Mouse (Mus musculus): ENCODE measurements at regions not wholly inside any gene's neighbourhood (a gene's known extent, or its start where the extent isn't known, plus 50 kb on each side); places are given as distances from the start of the nearest gene placed in this dataset.

- H3K9ac ChIP-seq (replicated peaks; ENCODE audit: low read depth, low read length) = no peak overlapping the region
- no peaks in the 10 kb centered on the region for H3K27me3 ChIP-seq (ENCODE audit: control insufficient read depth, insufficient read depth, low read length)
- 86% methylated on average over 5 of the region's 5 CpGs for WGBS
Measured at GRCm38 (mm10) chr2:72541246-72541645, 65.3 kb downstream of the Cdca7 start.

GRCm38 (mm10) chr2:72545453-72545852 is 69.5 kb downstream of the Cdca7 start:
- Histone ChIP-seq H3K27ac (ENCODE audit: low read depth, low read length) (no peak overlapping the region), H3K4me1 (ENCODE audit: control insufficient read depth, insufficient read depth, low read length) (no peaks in the 10 kb centered on the region), H3K9me3 (ENCODE audit: control insufficient read depth, low read length) (no peaks in the 10 kb centered on the region), H3K36me3 (ENCODE audit: control insufficient read depth, insufficient read depth, low read length) (no peaks in the 10 kb centered on the region), H3K9ac (replicated peaks; ENCODE audit: low read depth, low read length) (no peak overlapping the region), H3K27me3 (ENCODE audit: control insufficient read depth, insufficient read depth, low read length) (no peaks in the 10 kb centered on the region), H3K4me2 (ENCODE audit: low read depth, low read length) (no peak overlapping the region), H3K4me3 (ENCODE audit: low read depth, low read length) (no peak overlapping the region)
- 100% methylated on average over 1 of the region's 1 CpGs for WGBS
- no peak for ATAC-seq (ENCODE audit: low read depth)

More at GRCm38 (mm10) chr2:72541246-72541645, 65.3 kb downstream of the Cdca7 start:
- ATAC-seq (ENCODE audit: low read depth) = no peak
- H3K4me2 ChIP-seq (ENCODE audit: low read depth, low read length) = no peak overlapping the region
- H3K36me3 ChIP-seq (ENCODE audit: control insufficient read depth, insufficient read depth, low read length) = no peaks in the 10 kb centered on the region
- H3K9me3 ChIP-seq (ENCODE audit: control insufficient read depth, low read length) = no peaks in the 10 kb centered on the region
- no peaks in the 10 kb centered on the region for H3K4me1 ChIP-seq (ENCODE audit: control insufficient read depth, insufficient read depth, low read length)
- no peak overlapping the region for H3K27ac ChIP-seq (ENCODE audit: low read depth, low read length)
- no peak overlapping the region for H3K4me3 ChIP-seq (ENCODE audit: low read depth, low read length)

GRCm38 (mm10) chr2:72546476-72546875 is 70.5 kb downstream of the Cdca7 start:
- 86% methylated on average over 5 of the region's 5 CpGs for WGBS

GRCm38 (mm10) chr2:72546963-72547362 is 71.0 kb downstream of the Cdca7 start:
- Histone ChIP-seq H3K27me3 (ENCODE audit: control insufficient read depth, insufficient read depth, low read length) (no peaks in the 10 kb centered on the region), H3K4me2 (ENCODE audit: low read depth, low read length) (no peak overlapping the region), H3K9ac (replicated peaks; ENCODE audit: low read depth, low read length) (no peak overlapping the region), H3K36me3 (ENCODE audit: control insufficient read depth, insufficient read depth, low read length) (no peaks in the 10 kb centered on the region), H3K9me3 (ENCODE audit: control insufficient read depth, low read length) (no peaks in the 10 kb centered on the region), H3K4me3 (ENCODE audit: low read depth, low read length) (no peak overlapping the region), H3K4me1 (ENCODE audit: control insufficient read depth, insufficient read depth, low read length) (no peaks in the 10 kb centered on the region), H3K27ac (ENCODE audit: low read depth, low read length) (no peak overlapping the region)
- WGBS = 61% methylated on average over 4 of the region's 4 CpGs
- ATAC-seq (ENCODE audit: low read depth) = no peak

More at GRCm38 (mm10) chr2:72546476-72546875, 70.5 kb downstream of the Cdca7 start:
- H3K4me1 ChIP-seq (ENCODE audit: control insufficient read depth, insufficient read depth, low read length) = no peaks in the 10 kb centered on the region
- H3K36me3 ChIP-seq (ENCODE audit: control insufficient read depth, insufficient read depth, low read length) = no peaks in the 10 kb centered on the region
- H3K27ac ChIP-seq (ENCODE audit: low read depth, low read length) = no peak overlapping the region
- no peak overlapping the region for H3K4me2 ChIP-seq (ENCODE audit: low read depth, low read length)
- no peak overlapping the region for H3K9ac ChIP-seq (replicated peaks; ENCODE audit: low read depth, low read length)
- no peak for ATAC-seq (ENCODE audit: low read depth)
- H3K4me3 ChIP-seq (ENCODE audit: low read depth, low read length) = no peak overlapping the region
- H3K9me3 ChIP-seq (ENCODE audit: control insufficient read depth, low read length) = no peaks in the 10 kb centered on the region
- no peaks in the 10 kb centered on the region for H3K27me3 ChIP-seq (ENCODE audit: control insufficient read depth, insufficient read depth, low read length)

- Histone ChIP-seq H3K36me3 (ENCODE audit: control insufficient read depth, insufficient read depth, low read length) (no peaks in the 10 kb centered on the region), H3K9me3 (ENCODE audit: control insufficient read depth, low read length) (no peaks in the 10 kb centered on the region), H3K9ac (replicated peaks; ENCODE audit: low read depth, low read length) (no peak overlapping the region), H3K4me3 (ENCODE audit: low read depth, low read length) (no peak overlapping the region), H3K27ac (ENCODE audit: low read depth, low read length) (no peak overlapping the region), H3K4me1 (ENCODE audit: control insufficient read depth, insufficient read depth, low read length) (no peaks in the 10 kb centered on the region), H3K4me2 (ENCODE audit: low read depth, low read length) (no peak overlapping the region), H3K27me3 (ENCODE audit: control insufficient read depth, insufficient read depth, low read length) (no peaks in the 10 kb centered on the region)
- no peak for ATAC-seq (ENCODE audit: low read depth)
- WGBS = 84% methylated on average over 4 of the region's 4 CpGs
Measured at GRCm38 (mm10) chr2:72551268-72551667, 75.3 kb downstream of the Cdca7 start.

- WGBS = 87% methylated on average over 5 of the region's 5 CpGs
- Histone ChIP-seq H3K27ac (ENCODE audit: low read depth, low read length) (no peak overlapping the region), H3K9me3 (ENCODE audit: control insufficient read depth, low read length) (no peaks in the 10 kb centered on the region)
Measured at GRCm38 (mm10) chr2:72554603-72555002, 78.6 kb downstream of the Cdca7 start.

GRCm38 (mm10) chr2:72555116-72555515 is 79.2 kb downstream of the Cdca7 start:
- Histone ChIP-seq H3K4me2 (ENCODE audit: low read depth, low read length) (no peak overlapping the region), H3K4me3 (ENCODE audit: low read depth, low read length) (no peak overlapping the region), H3K4me1 (ENCODE audit: control insufficient read depth, insufficient read depth, low read length) (0 out of 2 replicates have a peak, but pooled peaks cover 3% of the 10 kb centered on the region), H3K9ac (replicated peaks; ENCODE audit: low read depth, low read length) (no peak overlapping the region), H3K36me3 (ENCODE audit: control insufficient read depth, insufficient read depth, low read length) (no peaks in the 10 kb centered on the region), H3K9me3 (ENCODE audit: control insufficient read depth, low read length) (no peaks in the 10 kb centered on the region), H3K27ac (ENCODE audit: low read depth, low read length) (no peak overlapping the region), H3K27me3 (ENCODE audit: control insufficient read depth, insufficient read depth, low read length) (no peaks in the 10 kb centered on the region)
- 90% methylated on average over 4 of the region's 4 CpGs for WGBS
- peak; percentile 11; the same call in 1 of the 2 replicates for ATAC-seq (ENCODE audit: low read depth)

More at GRCm38 (mm10) chr2:72554603-72555002, 78.6 kb downstream of the Cdca7 start:
- 0 out of 2 replicates have a peak, but pooled peaks cover 3% of the 10 kb centered on the region for H3K4me1 ChIP-seq (ENCODE audit: control insufficient read depth, insufficient read depth, low read length)
- H3K9ac ChIP-seq (replicated peaks; ENCODE audit: low read depth, low read length) = no peak overlapping the region
- no peak for ATAC-seq (ENCODE audit: low read depth)
- no peak overlapping the region for H3K4me3 ChIP-seq (ENCODE audit: low read depth, low read length)
- H3K36me3 ChIP-seq (ENCODE audit: control insufficient read depth, insufficient read depth, low read length) = no peaks in the 10 kb centered on the region
- H3K4me2 ChIP-seq (ENCODE audit: low read depth, low read length) = no peak overlapping the region
- H3K27me3 ChIP-seq (ENCODE audit: control insufficient read depth, insufficient read depth, low read length) = no peaks in the 10 kb centered on the region

GRCm38 (mm10) chr2:72555556-72555955 is 79.6 kb downstream of the Cdca7 start:
- no peaks in the 10 kb centered on the region for H3K27me3 ChIP-seq (ENCODE audit: control insufficient read depth, insufficient read depth, low read length)
- no peak overlapping the region for H3K4me2 ChIP-seq (ENCODE audit: low read depth, low read length)
- H3K36me3 ChIP-seq (ENCODE audit: control insufficient read depth, insufficient read depth, low read length) = no peaks in the 10 kb centered on the region
- no peak overlapping the region for H3K9ac ChIP-seq (replicated peaks; ENCODE audit: low read depth, low read length)
- H3K27ac ChIP-seq (ENCODE audit: low read depth, low read length) = no peak overlapping the region
- H3K9me3 ChIP-seq (ENCODE audit: control insufficient read depth, low read length) = no peaks in the 10 kb centered on the region
- no peak overlapping the region for H3K4me3 ChIP-seq (ENCODE audit: low read depth, low read length)
- no peak for ATAC-seq (ENCODE audit: low read depth)
- 0 out of 2 replicates have a peak, but pooled peaks cover 3% of the 10 kb centered on the region for H3K4me1 ChIP-seq (ENCODE audit: control insufficient read depth, insufficient read depth, low read length)
- 53% methylated on average over 6 of the region's 6 CpGs for WGBS

- H3K9me3 ChIP-seq (ENCODE audit: control insufficient read depth, low read length) = no peaks in the 10 kb centered on the region
- H3K4me1 ChIP-seq (ENCODE audit: control insufficient read depth, insufficient read depth, low read length) = 0 out of 2 replicates have a peak, but pooled peaks cover 3% of the 10 kb centered on the region
- no peaks in the 10 kb centered on the region for H3K36me3 ChIP-seq (ENCODE audit: control insufficient read depth, insufficient read depth, low read length)
- no peak for ATAC-seq (ENCODE audit: low read depth)
- no peak overlapping the region for H3K4me3 ChIP-seq (ENCODE audit: low read depth, low read length)
- H3K27me3 ChIP-seq (ENCODE audit: control insufficient read depth, insufficient read depth, low read length) = no peaks in the 10 kb centered on the region
- no peak overlapping the region for H3K9ac ChIP-seq (replicated peaks; ENCODE audit: low read depth, low read length)
- 49% methylated on average over 8 of the region's 8 CpGs for WGBS
- no peak overlapping the region for H3K27ac ChIP-seq (ENCODE audit: low read depth, low read length)
- no peak overlapping the region for H3K4me2 ChIP-seq (ENCODE audit: low read depth, low read length)
Measured at GRCm38 (mm10) chr2:72556064-72556821, 80.3 kb downstream of the Cdca7 start.
